Mouse (Mus musculus): ENCODE results near the gene Apex1.
"Not testable (repeated sequence)": the region's sequence is repeated elsewhere in the genome, so short reads cannot be mapped to it uniquely, and the experiment has no call there.

Apex1 gene

GRCm38 (mm10) chr14:50904828-50905129, 20.0 kb upstream of the Apex1 start:
- H3K27me3 ChIP-seq (ENCODE audit: control insufficient read depth, insufficient read depth, low read length, poor library complexity, severe bottlenecking): no peaks in the 10 kb centered on the region
- no peak for DNase-seq (ENCODE audit: low read depth, low spot score)
- no peaks in the 10 kb centered on the region for H3K36me3 ChIP-seq (ENCODE audit: control insufficient read depth, insufficient read depth, low read length, poor library complexity, severe bottlenecking)

GRCm38 (mm10) chr14:50905327-50905726, 19.4 kb upstream of the Apex1 start:
- H3K36me3 ChIP-seq (ENCODE audit: control insufficient read depth, insufficient read depth, low read length, poor library complexity, severe bottlenecking); H3K27me3 ChIP-seq (ENCODE audit: control insufficient read depth, insufficient read depth, low read length, poor library complexity, severe bottlenecking); DNase-seq (ENCODE audit: low read depth, low spot score): not testable (repeated sequence)

GRCm38 (mm10) chr14:50908126-50908525, 16.6 kb upstream of the Apex1 start:
- H3K27me3 ChIP-seq (ENCODE audit: control insufficient read depth, insufficient read depth, low read length, poor library complexity, severe bottlenecking): no peaks in the 10 kb centered on the region
- DNase-seq (ENCODE audit: low read depth, low spot score): no peak
- H3K36me3 ChIP-seq (ENCODE audit: control insufficient read depth, insufficient read depth, low read length, poor library complexity, severe bottlenecking): peaks cover 1% of the 10 kb centered on the region; the same call in 1 of the 2 replicates

GRCm38 (mm10) chr14:50911356-50911755, 13.4 kb upstream of the Apex1 start:
- Histone ChIP-seq H3K36me3 (ENCODE audit: control insufficient read depth, insufficient read depth, low read length, poor library complexity, severe bottlenecking) (peaks cover 7% of the 10 kb centered on the region; the same call in 1 of the 2 replicates), H3K27me3 (ENCODE audit: control insufficient read depth, insufficient read depth, low read length, poor library complexity, severe bottlenecking) (no peaks in the 10 kb centered on the region)
- no peak for DNase-seq (ENCODE audit: low read depth, low spot score)

GRCm38 (mm10) chr14:50923437-50923836, 1.3 kb upstream of the Apex1 start:
- DNase-seq (ENCODE audit: low read depth, low spot score); H3K27me3 ChIP-seq (ENCODE audit: control insufficient read depth, insufficient read depth, low read length, poor library complexity, severe bottlenecking): not testable (repeated sequence)
- H3K36me3 ChIP-seq (ENCODE audit: control insufficient read depth, insufficient read depth, low read length, poor library complexity, severe bottlenecking): peaks cover 14% of the 10 kb centered on the region

- peak; percentile 34 for DNase-seq (ENCODE audit: low read depth, low spot score)
- no peaks in the 10 kb centered on the region for H3K27me3 ChIP-seq (ENCODE audit: control insufficient read depth, insufficient read depth, low read length, poor library complexity, severe bottlenecking)
- H3K36me3 ChIP-seq (ENCODE audit: control insufficient read depth, insufficient read depth, low read length, poor library complexity, severe bottlenecking): peaks cover 15% of the 10 kb centered on the region
Observed at GRCm38 (mm10) chr14:50925111-50925920, 548 bp downstream of the Apex1 start.

- Histone ChIP-seq H3K27me3 (ENCODE audit: control insufficient read depth, insufficient read depth, low read length, poor library complexity, severe bottlenecking) (no peaks in the 10 kb centered on the region), H3K36me3 (ENCODE audit: control insufficient read depth, insufficient read depth, low read length, poor library complexity, severe bottlenecking) (peaks cover 15% of the 10 kb centered on the region)
- DNase-seq (ENCODE audit: low read depth, low spot score): no peak
Observed at GRCm38 (mm10) chr14:50927366-50927765, 2.6 kb downstream of the Apex1 start.

- peaks cover 15% of the 10 kb centered on the region for H3K36me3 ChIP-seq (ENCODE audit: control insufficient read depth, insufficient read depth, low read length, poor library complexity, severe bottlenecking)
- peak; percentile 84 for DNase-seq (ENCODE audit: low read depth, low spot score)
- H3K27me3 ChIP-seq (ENCODE audit: control insufficient read depth, insufficient read depth, low read length, poor library complexity, severe bottlenecking): no peaks in the 10 kb centered on the region
Observed at GRCm38 (mm10) chr14:50929951-50930350, 5.2 kb downstream of the Apex1 start.

- H3K36me3 ChIP-seq (ENCODE audit: control insufficient read depth, insufficient read depth, low read length, poor library complexity, severe bottlenecking): peaks cover 15% of the 10 kb centered on the region
- DNase-seq (ENCODE audit: low read depth, low spot score): peak; percentile 90
- no peaks in the 10 kb centered on the region for H3K27me3 ChIP-seq (ENCODE audit: control insufficient read depth, insufficient read depth, low read length, poor library complexity, severe bottlenecking)
Observed at GRCm38 (mm10) chr14:50930377-50930753, 5.6 kb downstream of the Apex1 start.

- Histone ChIP-seq H3K36me3 (ENCODE audit: control insufficient read depth, insufficient read depth, low read length, poor library complexity, severe bottlenecking) (peaks cover 15% of the 10 kb centered on the region), H3K27me3 (ENCODE audit: control insufficient read depth, insufficient read depth, low read length, poor library complexity, severe bottlenecking) (no peaks in the 10 kb centered on the region)
- peak; percentile 100 for DNase-seq (ENCODE audit: low read depth, low spot score)
Observed at GRCm38 (mm10) chr14:50930754-50931492, 6.2 kb downstream of the Apex1 start, which contains the start of the genes Pip4p1 and Pnp. Pip4p1 (minus strand) TSS chr14:50930856. Pnp (plus strand) TSS chr14:50931082.

- H3K27me3 ChIP-seq (ENCODE audit: control insufficient read depth, insufficient read depth, low read length, poor library complexity, severe bottlenecking): no peaks in the 10 kb centered on the region
- H3K36me3 ChIP-seq (ENCODE audit: control insufficient read depth, insufficient read depth, low read length, poor library complexity, severe bottlenecking): peaks cover 15% of the 10 kb centered on the region
- peak; percentile 47 for DNase-seq (ENCODE audit: low read depth, low spot score)
Observed at GRCm38 (mm10) chr14:50931493-50932020, 6.8 kb downstream of the Apex1 start.

GRCm38 (mm10) chr14:50936649-50937048, 11.9 kb downstream of the Apex1 start:
- DNase-seq (ENCODE audit: low read depth, low spot score): no peak
- Histone ChIP-seq H3K36me3 (ENCODE audit: control insufficient read depth, insufficient read depth, low read length, poor library complexity, severe bottlenecking) (no peaks in the 10 kb centered on the region), H3K27me3 (ENCODE audit: control insufficient read depth, insufficient read depth, low read length, poor library complexity, severe bottlenecking) (no peaks in the 10 kb centered on the region)

GRCm38 (mm10) chr14:50938119-50938908, 13.5 kb downstream of the Apex1 start:
- DNase-seq (ENCODE audit: low read depth, low spot score): no peak
- Histone ChIP-seq H3K27me3 (ENCODE audit: control insufficient read depth, insufficient read depth, low read length, poor library complexity, severe bottlenecking) (no peaks in the 10 kb centered on the region), H3K36me3 (ENCODE audit: control insufficient read depth, insufficient read depth, low read length, poor library complexity, severe bottlenecking) (no peaks in the 10 kb centered on the region)

GRCm38 (mm10) chr14:50938940-50939339, 14.2 kb downstream of the Apex1 start:
- Histone ChIP-seq H3K27me3 (ENCODE audit: control insufficient read depth, insufficient read depth, low read length, poor library complexity, severe bottlenecking) (no peaks in the 10 kb centered on the region), H3K36me3 (ENCODE audit: control insufficient read depth, insufficient read depth, low read length, poor library complexity, severe bottlenecking) (no peaks in the 10 kb centered on the region)
- peak; percentile 42 for DNase-seq (ENCODE audit: low read depth, low spot score)

Data from splenic B cell, adult 2 months (primary cell).